Mouse (Mus musculus): ENCODE measurements around the gene Rfx4.

Gene Rfx4

DNA sequence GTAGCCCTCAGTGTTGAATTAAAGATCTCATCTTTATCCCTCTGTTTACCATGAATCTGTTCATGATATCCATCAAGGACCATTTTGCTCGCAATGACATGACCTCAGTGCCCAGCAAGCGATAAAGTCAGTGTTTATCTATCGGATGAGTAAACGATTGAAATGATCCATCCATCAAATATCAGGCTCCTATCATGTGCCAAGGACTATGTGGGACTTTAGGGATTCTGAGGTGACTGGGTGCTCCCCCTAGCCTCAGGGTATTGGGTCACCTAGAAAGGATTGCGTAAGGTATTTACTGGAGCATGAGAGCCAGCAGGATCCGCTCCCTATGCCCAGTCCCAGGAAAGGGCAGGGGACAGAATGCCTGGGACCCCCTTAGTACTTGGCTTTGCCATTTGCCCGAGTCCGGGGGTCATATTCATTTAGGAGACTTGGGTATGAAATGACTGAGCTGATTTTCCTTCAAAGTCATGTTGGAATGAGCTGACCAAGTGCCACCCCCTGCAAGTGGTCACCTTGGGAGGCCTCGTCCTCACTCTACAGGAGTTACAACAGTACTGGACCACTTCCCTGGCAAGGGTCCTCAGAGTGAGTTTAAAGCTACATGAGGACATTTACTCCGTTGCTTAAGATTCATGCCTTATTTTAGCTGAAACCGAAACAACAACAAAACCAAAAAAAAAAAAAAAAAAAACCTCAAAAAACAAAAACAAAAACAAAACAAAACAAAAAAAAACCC is 55.5 kb downstream of the Rfx4 start:
- DNase-seq (ENCODE audit: low read depth in 1 of 2, low spot score in 2 of 2): no peak

- no peak for DNase-seq (ENCODE audit: low read depth in 1 of 2, low spot score in 2 of 2)
These were observed 56.0 kb downstream of the Rfx4 start for GRCm38 (mm10) chr10:84811913-84812295.

GRCm38 (mm10) chr10:84815676-84816436 is 60.0 kb downstream of the Rfx4 start:
- DNase-seq (ENCODE audit: low read depth in 1 of 2, low spot score in 2 of 2): no peak

GRCm38 (mm10) chr10:84817086-84817869 is 61.4 kb downstream of the Rfx4 start:
- no peak for DNase-seq (ENCODE audit: low read depth in 1 of 2, low spot score in 2 of 2)

DNA sequence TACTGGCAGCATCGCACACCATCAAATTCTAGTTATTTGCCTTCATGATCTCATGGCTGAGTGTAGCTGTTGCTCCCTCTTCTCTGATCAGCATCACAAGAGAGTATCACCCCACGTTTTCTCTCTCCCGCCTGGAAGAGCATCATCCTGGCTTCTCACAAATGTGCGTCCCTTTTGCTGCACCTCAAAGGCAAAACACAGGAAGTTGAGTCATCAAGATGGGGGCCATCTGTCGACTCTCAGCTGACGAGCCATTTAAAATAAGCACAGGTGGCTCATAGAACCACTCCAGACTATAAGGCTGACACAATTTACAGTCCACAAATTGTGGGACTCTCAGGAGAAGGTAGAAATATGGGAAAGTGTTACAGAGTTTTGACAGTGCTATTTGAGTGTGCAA is 63.8 kb downstream of the Rfx4 start:
- DNase-seq (ENCODE audit: low read depth in 1 of 2, low spot score in 2 of 2): no peak

- DNase-seq (ENCODE audit: low read depth in 1 of 2, low spot score in 2 of 2): no peak
These were observed 64.4 kb downstream of the Rfx4 start for GRCm38 (mm10) chr10:84820230-84820629.

DNA sequence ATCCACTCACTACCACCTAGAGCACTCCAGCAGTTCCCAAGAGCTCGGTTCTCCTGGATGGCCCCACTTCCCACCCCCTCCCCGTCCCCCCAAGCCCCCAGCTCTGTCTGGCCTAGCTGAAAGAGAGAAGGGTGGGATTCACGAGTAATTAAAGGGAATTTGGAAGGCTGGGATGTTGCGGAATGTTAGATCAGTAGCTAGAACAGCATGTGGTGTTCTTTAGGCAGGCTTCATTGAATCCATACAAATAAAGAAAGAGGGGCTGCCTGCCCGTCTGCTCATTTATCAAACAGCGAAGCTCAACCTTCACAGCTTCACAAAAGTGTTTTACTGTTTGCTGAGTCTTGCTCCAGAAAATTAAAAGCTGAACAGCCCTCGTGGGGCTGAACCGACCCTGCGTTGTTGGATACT is 66.9 kb downstream of the Rfx4 start:
- no peak for DNase-seq (ENCODE audit: low read depth in 1 of 2, low spot score in 2 of 2)

- DNase-seq (ENCODE audit: low read depth in 1 of 2, low spot score in 2 of 2): no peak
These were observed 67.8 kb downstream of the Rfx4 start for GRCm38 (mm10) chr10:84823621-84824020.

DNA sequence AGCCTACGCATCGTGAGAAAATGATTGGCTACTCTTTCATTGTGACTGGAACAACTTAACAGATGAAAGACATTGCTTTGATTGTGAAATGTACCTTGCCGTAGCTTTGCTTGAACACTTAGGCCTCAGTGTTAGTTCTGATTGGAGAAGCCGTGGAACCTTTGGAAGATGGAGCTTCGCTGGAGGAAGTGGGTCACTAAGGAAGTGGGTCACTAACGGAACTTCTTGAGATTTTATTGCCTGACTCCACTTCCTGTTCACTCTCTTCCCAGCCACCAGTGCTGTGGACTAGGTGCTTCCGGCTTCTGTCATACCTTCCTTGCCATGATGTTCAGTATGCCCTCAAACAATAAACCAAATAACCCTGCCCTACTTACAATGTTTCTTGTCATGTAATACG is 73.1 kb downstream of the Rfx4 start:
- DNase-seq (ENCODE audit: low read depth in 1 of 2, low spot score in 2 of 2): no peak

DNA sequence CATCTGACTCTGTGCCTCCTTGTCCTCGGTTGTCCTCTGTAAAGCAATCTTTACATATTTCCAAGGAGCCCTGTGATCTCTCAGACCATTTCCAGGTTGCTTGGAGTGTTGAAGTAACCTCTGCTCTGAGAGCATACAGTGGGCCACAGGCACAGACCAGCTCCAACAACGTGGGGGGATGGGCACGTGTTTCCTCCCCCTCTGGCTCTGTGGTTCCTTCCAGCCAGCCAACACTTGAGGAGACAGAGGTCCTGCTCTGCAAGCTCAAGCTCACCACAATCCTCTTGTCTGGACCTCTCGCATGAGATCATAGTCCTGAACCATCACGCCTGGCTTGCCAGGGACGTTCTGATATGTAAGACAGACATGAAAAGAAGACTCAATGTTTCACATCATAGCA is 79.7 kb downstream of the Rfx4 start:
- no peak for DNase-seq (ENCODE audit: low read depth in 1 of 2, low spot score in 2 of 2)

DNA sequence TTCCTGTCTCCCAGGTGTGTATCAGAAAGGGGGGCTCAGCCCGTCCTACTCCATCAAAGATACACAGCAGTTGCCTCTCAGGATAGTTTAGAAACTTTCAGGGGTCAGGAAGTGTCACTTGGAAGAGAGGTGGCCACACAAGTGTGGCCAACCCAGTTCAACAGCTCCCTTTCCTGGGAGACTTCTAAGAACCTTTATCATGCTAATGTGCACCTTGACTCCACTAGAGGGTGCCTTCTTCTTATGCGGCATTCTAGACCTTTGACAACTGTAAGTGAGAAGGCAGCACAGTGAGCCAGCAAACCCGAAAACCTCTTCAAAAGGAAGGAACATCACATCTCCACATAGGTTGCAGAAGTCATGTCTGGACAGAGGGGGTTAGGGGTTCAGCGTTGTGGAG is 80.2 kb downstream of the Rfx4 start:
- no peak for DNase-seq (ENCODE audit: low read depth in 1 of 2, low spot score in 2 of 2)

DNA sequence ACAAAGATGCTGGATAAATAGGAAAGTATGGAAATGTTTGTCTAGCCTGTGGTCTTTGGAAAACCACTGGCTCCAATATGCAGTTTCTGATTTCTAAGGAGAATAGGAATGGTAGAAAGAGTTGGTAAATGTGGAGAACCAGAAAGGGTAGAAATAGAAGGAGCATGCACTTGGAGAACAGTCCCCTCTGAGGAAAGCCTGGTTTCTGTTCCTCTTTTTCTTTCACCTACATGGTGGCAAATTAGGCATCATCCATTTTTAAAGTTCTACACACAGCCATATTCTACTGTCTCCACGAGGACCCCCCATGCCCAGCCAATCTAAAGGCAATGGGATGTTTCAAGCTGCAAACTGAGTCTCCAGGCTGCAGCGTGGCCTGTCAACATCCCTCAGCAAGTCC is 81.5 kb downstream of the Rfx4 start:
- DNase-seq (ENCODE audit: low read depth in 1 of 2, low spot score in 2 of 2): no peak

DNA sequence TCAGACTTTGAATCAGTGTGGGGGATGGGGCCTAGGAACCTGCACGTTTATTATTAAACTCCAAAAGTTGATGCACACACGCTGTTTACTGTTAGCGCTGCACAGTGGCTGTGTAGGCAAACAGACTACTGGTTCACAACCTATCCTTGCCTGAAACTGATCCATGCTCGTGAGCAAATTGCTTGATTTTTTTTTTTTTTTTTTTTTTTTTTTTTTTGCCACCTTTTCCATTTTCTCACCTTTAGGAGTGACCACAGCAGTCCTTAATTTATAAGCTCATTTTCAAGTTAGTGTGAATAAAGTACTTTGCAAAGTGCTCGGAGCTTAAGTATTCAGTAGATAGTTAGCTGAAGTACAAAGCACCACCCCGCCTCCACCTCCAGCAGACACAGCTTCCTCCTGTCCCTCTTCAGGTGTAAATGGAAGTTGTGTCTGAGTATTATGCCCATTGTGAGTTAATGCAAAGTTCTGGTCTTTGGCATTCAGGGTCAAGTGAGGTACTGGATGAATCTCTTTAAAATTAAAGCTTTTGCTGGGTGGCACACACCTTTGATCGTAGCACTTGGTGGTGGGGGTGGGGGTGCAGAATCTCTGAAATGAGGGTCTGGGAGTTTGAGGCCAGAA is 83.1 kb downstream of the Rfx4 start:
- DNase-seq (ENCODE audit: low read depth in 1 of 2, low spot score in 2 of 2): no peak

DNA sequence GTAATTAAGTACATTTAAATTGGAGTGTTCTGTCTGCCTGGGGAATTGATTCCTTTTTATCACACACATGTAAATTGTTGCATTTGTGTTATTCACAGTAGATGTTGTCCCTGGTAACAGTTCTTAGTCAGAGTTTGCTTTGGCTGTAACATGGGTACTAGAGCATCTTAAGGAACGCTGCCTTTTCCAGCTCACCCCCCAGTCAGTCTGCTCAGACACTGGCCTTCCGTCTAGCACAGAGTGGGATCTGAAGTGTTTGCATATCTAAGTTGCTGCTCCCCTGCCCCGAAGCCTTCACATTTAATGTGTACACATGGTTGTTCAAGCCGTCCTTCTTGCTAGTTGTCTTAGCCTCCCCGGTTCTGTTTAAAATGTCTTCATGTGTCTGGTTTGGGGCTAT is 90.8 kb downstream of the Rfx4 start:
- no peak for DNase-seq (ENCODE audit: low read depth in 1 of 2, low spot score in 2 of 2)

DNA sequence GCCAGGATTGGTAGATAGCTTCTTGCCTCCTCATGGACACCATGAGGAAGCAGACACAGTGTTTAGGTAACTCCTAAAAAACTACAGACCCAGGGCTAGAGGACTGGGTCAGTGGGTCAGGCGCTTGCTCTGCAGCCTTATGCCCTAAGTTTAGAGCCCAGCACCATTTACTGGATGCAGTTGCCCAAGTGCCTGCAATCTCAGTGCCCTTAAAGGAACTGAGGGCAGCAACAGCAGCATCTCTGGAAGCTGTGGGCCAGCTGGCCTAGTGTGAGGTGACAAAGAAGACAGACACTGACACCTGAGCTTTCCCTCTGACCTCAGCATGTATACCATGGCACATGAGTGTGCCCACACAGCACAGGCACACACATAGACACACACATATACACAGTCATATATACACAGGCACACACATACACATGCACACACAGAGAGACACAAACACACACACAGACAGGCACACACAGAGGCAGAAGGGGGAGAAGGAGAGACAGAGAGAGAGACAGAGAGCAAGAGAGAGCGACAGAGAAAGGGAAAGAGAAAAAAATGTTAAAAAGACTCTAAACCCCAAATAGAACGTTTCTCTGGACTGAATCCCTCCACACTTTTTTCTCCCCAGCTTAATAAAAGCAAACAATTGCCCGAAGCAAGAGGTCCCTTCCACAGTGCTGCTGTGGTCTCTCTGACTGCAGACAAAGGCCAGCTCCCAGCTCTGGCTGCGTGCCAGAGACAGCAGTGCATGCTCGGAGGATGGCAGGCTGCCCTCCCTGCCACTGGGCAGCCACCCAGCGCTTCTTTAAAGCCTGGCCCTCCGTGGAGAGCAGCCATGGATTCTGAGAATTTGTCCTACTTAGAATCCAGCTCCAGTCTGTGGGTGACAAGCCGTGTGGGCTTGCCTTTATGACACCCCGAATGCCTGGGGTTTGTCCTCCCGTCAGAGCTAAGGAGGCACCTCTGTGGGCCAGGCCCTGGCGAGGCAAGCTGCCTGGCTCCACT is 96.4 kb downstream of the Rfx4 start:
- no peak for DNase-seq (ENCODE audit: low read depth in 1 of 2, low spot score in 2 of 2)

DNA sequence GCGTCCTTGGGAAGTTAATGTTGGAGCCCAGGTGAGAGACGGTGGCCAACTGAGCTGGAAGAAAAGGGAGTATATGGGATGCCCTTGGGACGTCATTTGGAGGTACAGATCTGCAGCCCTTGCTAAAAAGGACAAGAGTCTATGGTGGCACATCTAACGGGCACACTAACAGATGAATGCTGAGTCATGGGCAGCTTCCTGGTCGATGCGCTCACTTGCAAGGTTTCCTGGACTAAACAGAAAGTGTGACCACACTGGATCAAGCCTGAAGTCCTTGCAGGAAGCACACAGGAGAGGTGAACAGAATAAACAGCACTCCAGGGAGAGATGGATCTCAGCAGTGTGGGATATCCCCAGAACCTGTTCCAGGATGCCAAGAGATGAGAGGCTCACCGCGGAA is 98.2 kb downstream of the Rfx4 start:
- no peak for DNase-seq (ENCODE audit: low read depth in 1 of 2, low spot score in 2 of 2)

DNA sequence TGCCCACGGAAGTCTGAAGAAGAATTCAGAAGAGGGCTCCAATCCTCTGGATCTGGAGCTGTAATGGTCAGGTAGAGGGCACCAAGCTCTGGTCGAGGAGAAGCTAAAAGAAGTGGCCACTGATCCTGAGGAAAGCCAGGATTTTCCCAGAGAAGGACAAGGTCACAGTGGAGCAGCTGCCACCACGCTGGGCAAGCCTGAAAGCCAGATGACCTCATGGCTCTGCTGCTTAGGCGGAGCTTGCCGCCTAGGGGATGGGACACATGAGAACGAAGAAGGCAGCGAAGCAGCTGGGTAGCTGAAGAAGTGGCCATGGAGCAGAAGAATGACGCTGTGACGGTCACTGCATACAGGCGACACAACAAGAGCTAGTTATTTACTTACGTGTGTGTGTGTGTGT is 99.6 kb downstream of the Rfx4 start:
- no peak for DNase-seq (ENCODE audit: low read depth in 1 of 2, low spot score in 2 of 2)

DNA sequence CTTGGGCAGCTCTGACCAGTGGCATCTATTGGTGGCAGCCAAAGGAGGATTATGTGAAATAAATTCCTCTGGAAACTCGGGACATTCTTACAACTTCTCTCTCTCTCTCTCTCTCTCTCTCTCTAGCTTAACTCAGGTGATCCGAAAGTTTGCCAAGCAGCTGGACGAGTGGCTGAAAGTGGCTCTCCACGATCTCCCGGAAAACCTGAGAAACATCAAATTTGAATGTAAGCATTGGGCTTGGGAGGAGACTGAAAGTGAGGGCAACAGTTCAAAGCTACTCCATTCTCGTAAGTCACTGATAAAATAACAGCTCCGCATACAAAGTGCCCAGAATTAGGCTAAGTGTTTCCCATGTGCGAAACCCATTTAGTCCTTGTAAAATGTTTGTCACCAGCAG is 102.5 kb downstream of the Rfx4 start:
- DNase-seq (ENCODE audit: low read depth in 1 of 2, low spot score in 2 of 2): no peak

DNA sequence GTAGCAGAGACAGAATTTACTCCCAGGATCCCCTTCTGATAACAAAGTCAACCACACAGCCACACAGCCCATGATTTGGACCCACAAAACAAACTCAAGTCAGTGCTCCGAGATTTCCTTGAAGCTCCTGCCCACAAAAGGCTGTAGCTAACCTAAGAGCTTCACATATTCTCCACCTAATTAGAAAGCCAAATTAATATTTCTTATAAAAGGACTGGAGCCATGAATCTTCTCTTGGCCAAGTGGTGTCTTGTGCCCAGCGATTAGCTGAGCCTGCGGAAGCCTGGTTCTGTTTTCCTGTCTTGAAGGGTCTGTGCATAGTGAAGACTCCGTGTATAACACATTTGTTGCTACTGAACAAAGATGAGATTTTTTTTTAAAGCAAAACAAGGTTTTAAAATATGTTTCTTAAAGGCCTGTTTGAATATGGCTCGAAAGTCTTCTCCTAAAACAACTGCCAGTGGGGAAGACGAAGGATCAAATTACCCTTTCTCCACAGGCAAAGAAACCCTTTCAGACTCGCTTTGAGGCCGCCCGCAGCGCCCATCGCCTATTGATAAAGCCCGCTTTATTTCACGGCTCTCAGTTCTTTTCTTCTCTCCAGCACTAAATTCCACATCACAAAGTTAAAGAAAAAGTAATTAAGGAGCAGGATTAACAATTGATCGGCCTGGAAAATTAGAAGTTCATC is 103.1 kb downstream of the Rfx4 start:
- DNase-seq (ENCODE audit: low read depth in 1 of 2, low spot score in 2 of 2): no peak
